Mouse (Mus musculus) thymus, postnatal 36 days (tissue): ENCODE results near the gene Qdpr.
"Not testable (repeated sequence)": the region's sequence is repeated elsewhere in the genome, so short reads cannot be mapped to it uniquely, and the experiment has no call there.

Source experiments
- DNase-seq, 2 experiments: peaks; one replicate each; pipeline ENCODE4 v3.0.0; 2022; ENCODE audit warnings: mixed read lengths in 2 of 2

The Qdpr gene

GRCm38 (mm10) chr5:45449206-45449605 lies 830 bp downstream of the Qdpr start:
- DNase-seq: no peak

- DNase-seq: no peak
Observed at GRCm38 (mm10) chr5:45448676-45449075, 1.4 kb downstream of the Qdpr start.

GRCm38 (mm10) chr5:45444130-45444832 lies 5.8 kb downstream of the Qdpr start:
- no peak for DNase-seq

GRCm38 (mm10) chr5:45441745-45442144 lies 8.3 kb downstream of the Qdpr start:
- no peak for DNase-seq

DNA sequence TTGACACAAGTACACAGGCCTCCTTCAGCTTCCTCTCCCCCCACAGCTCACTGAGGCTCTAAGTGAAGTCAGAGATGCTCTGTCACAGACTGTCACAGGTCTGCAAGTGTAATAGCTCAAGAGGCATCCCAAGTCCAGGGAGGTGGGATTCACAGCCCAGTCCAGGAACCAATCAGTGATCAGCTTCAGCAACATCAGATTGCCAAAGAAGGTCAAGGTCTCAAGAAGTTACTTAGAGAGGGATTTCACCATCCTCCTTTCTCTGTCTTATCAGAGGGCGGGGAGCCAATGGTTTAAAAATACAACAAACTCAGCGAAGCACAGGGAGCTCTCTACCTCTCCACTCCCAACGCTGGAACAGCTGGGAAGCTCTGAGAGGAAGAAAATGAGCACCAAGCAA lies 8.9 kb downstream of the Qdpr start:
- no peak for DNase-seq

GRCm38 (mm10) chr5:45438301-45438700 lies 11.7 kb downstream of the Qdpr start:
- DNase-seq: no peak

GRCm38 (mm10) chr5:45437826-45438225 lies 12.2 kb downstream of the Qdpr start:
- no peak for DNase-seq

DNA sequence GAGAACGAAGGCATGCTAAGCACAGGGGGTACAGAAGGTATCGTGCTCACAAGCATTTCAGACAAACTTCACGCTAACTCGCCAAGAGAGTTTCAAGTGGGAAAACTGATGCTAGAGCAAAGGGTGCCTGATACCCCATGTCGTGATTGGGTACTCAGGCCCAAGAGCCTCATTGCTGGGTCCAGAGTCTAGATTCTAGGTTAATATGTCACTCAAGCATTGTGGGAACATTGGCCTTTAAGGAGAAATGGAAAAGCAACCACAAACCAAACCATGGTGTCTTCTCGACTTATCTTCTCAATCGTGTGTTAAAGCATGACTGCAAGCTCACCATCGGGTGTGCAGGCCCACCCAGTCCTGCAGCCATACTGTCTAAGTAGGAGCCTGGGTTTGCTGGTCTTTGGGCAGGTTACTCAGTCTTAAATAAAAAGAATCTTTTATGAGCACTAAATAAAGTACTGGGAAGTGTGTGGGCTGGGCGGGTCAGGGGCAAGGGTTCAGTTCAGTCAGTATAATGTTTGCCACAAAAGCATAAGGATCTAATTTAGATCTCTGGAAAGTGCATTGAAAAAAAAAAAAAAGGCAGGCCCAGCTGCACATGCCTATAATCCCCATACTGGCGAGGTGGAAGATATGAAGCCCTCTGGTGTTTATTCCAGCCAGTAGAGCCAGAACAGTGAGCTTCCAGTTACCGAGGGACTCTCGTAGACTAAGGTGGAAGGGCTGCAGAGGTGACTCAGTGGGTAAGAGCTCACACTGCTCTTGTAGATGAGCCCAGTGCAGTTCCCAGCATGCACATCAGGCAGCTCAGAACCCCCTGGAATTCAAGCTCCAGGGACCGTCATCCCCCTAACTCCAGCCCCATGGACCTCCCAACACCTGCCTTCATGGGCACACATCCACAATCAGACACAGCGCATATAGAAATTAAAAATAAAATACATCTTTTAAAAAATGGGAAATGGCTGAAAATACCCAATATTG lies 13.8 kb downstream of the Qdpr start:
- no peak for DNase-seq

DNA sequence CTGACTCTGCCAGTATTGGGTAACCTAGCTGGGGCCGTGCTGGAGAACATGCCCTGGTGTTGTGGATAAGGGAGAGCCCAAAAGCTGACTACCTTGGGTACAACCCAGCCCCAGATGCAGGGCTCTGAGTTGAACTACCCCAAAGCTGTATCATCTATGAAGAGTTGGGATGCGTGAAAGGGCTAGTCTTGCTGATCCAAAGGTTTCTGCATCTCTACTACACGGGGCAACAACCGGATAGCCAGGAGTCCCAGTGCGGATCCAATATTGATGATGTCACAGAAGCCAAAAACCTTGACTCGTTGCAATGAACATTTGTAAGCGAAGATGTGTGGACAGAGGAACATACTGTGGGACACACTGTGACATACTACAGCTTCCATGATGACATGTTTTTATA lies 22.1 kb downstream of the Qdpr start:
- no peak for DNase-seq

DNA sequence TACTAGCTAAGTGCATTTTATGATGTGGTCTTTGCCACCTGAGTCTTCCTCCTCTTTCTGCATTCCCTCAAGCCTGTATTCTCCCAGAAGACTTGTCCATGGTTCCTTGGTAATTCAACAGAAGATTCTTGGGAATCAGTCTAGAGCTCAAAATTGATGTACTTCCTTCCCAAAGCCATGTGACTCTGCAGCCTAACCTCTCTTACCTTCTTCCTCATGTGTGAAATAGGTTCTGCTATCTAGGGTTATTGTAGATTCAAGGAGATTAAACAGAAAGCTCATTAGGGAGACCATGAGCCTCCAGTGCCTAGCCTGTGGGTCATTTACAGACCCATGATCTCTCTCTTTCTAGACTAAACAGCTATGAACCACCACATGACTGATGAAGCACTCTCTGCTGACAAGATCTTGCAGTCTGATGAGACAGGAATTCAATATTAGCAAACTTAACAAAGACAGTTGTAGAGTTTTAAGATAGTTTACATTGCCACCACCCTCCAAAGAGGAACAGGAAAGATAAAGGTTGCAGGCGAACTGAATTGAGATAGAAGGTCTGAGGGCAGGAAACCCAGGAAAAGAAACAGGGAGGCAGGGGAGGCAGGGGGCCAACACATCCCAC lies 23.5 kb downstream of the Qdpr start:
- no peak for DNase-seq

GRCm38 (mm10) chr5:45425771-45426170 lies 24.3 kb downstream of the Qdpr start:
- DNase-seq: not testable (repeated sequence)

DNA sequence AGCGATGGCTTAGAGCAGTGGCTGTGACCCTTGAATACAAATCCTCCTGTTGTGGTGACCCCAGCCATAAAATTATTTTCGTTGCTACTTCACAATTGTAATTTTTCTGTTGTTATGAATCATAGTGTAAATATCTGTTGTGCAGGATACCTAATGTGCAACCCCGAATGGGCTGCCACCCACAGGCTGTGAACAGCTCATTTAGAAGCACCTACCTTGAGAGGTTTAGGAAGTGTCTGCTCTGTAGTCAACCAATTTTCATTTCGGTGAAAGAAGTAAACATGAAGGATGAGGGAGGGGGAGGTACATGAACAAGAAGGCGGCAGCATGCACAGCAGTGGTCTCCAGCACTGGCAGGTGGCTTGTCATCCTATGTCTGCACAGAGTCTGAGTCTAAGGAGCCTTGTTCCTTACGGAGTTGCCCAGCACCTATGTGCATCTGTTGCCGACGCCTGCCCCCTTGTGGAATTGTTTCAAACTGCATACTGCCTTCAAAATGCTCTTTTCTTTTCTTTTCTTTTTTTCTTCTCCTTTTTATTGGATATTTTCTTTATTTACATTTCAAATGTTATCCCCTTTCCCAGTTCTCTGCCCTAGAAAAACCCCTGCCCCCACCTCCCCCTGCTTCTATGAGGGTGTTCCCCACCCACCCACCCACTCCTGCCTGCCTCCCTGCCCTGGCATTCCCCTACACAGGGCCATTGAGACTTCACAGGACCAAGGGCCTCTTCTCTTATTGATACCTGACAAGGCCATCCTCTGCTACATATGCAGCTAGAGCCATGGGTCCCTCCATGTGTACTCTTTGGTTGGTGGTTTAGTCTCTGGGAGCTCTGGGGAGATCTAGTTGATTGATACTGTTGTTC lies 25.8 kb downstream of the Qdpr start:
- peak in 1 of 2 experiments; percentile 33 for DNase-seq

GRCm38 (mm10) chr5:45421881-45422844 lies 27.9 kb downstream of the Qdpr start:
- DNase-seq: no peak

DNA sequence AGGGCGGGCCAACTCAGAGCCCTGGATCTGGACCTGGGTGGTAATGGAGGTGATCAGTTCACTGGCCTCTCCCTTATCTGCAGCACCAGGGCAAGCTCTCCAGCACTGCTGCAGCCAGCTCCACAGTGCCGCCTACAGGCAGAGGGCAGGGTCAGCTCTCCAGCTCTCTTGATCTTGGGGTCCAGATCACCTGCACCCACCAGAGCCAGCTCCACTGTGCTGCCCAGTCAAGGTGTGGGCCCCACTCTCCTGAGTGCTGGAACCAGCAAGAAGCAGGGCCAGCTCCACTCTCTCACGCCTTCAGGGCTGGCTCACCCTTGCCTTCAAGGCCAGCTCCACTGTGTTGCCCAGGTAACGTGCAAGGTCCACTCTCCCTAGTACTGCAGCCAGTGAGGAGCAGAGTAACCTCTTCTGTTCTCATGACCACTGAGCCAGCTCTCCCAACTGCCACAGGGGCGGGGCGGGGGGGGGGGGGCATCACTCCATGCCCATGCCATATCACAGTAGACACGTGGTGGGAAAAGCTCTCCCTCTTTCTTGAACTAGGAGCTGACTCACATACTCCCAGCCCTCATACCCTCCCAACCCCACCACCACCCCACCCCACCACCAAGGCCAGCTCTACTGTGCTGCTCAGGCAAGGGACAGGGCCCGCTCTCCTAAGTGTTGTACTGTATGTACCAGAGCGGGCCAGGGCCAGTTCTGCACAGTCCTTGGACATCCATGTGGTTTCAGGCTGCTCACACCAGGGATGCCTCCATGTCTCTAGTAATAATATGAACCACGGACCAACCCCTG lies 30.0 kb downstream of the Qdpr start:
- DNase-seq: peak; percentile 12 to 15

- no peak for DNase-seq
Observed at GRCm38 (mm10) chr5:45417859-45418443, 32.1 kb downstream of the Qdpr start.

GRCm38 (mm10) chr5:45416478-45416877 lies 33.6 kb downstream of the Qdpr start:
- no peak for DNase-seq

GRCm38 (mm10) chr5:45406129-45406528 lies 43.9 kb downstream of the Qdpr start:
- DNase-seq: no peak

DNA sequence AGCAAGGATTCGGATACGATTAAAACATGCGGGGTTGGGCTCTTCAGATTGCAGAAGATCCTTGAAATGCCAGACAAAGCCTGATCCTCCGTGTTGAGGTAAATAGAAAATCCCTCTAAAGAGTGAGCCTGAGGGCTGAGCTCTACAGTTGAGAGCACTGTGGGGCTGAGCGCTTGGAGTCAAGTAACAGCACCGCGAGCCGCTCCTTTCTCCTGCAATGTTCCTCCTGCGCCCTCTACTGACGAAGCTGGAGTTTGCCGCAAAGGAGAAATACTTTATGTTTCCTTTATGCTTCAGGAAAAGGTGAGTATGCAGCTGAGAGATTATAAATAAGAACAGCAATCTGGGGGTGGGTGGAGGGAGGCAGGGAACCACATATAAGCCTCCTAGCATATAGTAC lies 47.4 kb downstream of the Qdpr start:
- DNase-seq: peak; percentile 37 to 47

DNA sequence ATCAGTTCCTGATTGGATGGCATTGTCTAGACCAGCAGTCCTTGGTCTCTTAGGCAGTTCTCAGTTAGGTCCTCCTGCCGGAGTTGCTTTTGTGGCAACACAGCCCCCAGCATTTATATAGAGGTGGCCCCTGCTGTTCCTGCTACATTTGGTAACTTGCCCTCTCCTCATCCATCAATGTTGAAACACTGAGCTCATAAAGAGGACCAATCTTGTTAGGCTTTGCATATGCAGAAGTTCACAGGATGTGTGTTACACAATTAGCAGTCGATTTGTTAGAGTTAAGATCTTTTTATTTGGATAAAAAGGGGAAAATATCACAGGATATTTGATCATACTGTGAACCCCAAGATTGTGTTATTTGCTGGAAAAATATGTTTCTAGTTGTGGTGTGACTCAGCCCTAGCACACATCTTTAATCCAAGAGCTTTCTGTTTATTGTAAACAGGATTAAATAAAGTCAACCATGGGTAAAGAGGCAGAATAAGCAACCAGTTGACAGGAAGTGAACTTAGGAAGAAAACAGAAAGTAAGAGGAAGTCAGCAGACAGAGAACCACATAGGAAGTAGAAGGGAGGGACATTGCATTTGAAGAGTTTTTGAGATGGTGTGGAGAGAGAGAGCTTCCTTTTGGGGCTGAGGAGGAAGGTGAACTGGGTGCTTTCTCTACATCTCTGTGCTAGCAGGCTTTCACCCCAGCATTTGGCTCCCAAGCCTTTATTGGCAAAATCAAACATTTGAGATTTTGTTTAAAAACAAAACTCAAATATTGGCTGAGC lies 65.8 kb downstream of the Qdpr start:
- no peak for DNase-seq
